Mouse (Mus musculus) liver, embryonic 15.5 days (tissue): ENCODE measurements at regions not wholly inside any gene's neighbourhood (a gene's known extent, or its start where the extent isn't known, plus 50 kb on each side); places are given as distances from the start of the nearest gene placed in this dataset.

Experiments
- ATAC-seq: fragments of 200-750 bp; cut with Nextera tagmentation; 2 replicates; pipeline ENCODE4 v1.8.0; 2017; ENCODE audit warnings: moderate number of reproducible peaks, mild to moderate bottlenecking, moderate library complexity; ENCODE audit not compliant: insufficient read depth
- H3K27ac ChIP-seq: fragments of 300-500 bp; sonication (generic); replicated peaks from 2 replicates; pipeline ENCODE4 v1.5.1; 2015; ENCODE audit warnings: mild to moderate bottlenecking, inconsistent platforms
- H3K27me3 ChIP-seq: fragments of 300-500 bp; sonication (generic); 2 replicates; pipeline ENCODE4 v1.6.1; 2015; ENCODE audit warnings: mild to moderate bottlenecking, inconsistent platforms
- H3K36me3 ChIP-seq: fragments of 300-500 bp; sonication (generic); replicated peaks from 2 replicates; pipeline ENCODE4 v1.6.1; 2015; ENCODE audit warnings: moderate library complexity, mild to moderate bottlenecking, inconsistent platforms
- H3K4me1 ChIP-seq: fragments of 300-500 bp; sonication (generic); replicated peaks from 2 replicates; pipeline ENCODE4 v1.6.1; 2015; ENCODE audit warnings: inconsistent platforms
- H3K4me2 ChIP-seq: fragments of 300-500 bp; sonication (generic); 2 replicates; pipeline ENCODE4 v1.6.1; 2015; ENCODE audit warnings: moderate library complexity, mild to moderate bottlenecking, inconsistent platforms
- H3K4me3 ChIP-seq: fragments of 300-500 bp; sonication (generic); replicated peaks from 2 replicates; pipeline ENCODE4 v1.5.1; 2015; ENCODE audit warnings: mild to moderate bottlenecking, inconsistent platforms
- H3K9ac ChIP-seq: fragments of 300-500 bp; sonication (generic); 2 replicates; pipeline ENCODE4 v1.6.1; 2015; ENCODE audit warnings: moderate library complexity, mild to moderate bottlenecking, inconsistent platforms
- H3K9me3 ChIP-seq: fragments of 300-500 bp; sonication (generic); replicated peaks from 2 replicates; pipeline ENCODE4 v1.6.1; 2016; ENCODE audit warnings: inconsistent platforms
- WGBS: fragments of 180-500 bp; shearing (Covaris S2); methylation state at CpG from one replicate; pipeline ENCODE4 v1.1.7; 2015; ENCODE audit warnings: mixed read lengths; ENCODE audit not compliant: insufficient replicate concordance; 5-methylcytosine and 5-hydroxymethylcytosine counted together

DNA sequence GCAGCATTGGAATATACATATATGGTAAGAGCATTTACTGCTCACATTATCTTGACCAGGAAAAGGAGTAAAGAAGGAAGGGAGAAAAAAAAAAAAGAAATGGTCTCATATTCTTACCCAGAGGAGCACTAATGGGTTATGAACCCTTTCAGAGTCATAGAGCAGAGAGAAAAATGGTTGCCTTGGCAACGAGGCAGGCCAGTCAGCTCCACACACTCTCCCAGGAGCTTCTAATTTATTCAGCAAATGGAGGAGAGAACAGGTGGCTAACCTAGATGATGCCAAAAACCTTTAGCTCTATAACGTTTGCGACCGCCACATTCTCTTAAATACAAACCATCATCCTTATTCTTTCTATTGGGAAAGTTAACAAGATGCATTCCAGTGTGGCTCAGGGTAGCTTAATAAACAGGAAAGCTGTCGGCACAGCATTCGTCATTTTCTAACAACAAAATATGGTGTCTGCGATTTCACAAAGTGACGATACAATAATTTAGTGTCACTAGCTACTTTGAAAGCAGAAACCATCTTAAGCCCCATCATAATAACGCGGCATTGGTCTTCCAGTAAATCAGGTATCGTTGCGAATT, 394.1 kb downstream of the Basp1 start:
- Histone ChIP-seq H3K4me1 (no peaks in the 10 kb centered on the region), H3K27me3 (no peaks in the 10 kb centered on the region), H3K36me3 (no peaks in the 10 kb centered on the region), H3K9ac (no peak overlapping the region), H3K4me2 (no peak overlapping the region), H3K9me3 (no peaks in the 10 kb centered on the region), H3K4me3 (no peak overlapping the region), H3K27ac (no peak overlapping the region)
- ATAC-seq = no peak
- 73% methylated on average over 12 of the region's 12 CpGs for WGBS

DNA sequence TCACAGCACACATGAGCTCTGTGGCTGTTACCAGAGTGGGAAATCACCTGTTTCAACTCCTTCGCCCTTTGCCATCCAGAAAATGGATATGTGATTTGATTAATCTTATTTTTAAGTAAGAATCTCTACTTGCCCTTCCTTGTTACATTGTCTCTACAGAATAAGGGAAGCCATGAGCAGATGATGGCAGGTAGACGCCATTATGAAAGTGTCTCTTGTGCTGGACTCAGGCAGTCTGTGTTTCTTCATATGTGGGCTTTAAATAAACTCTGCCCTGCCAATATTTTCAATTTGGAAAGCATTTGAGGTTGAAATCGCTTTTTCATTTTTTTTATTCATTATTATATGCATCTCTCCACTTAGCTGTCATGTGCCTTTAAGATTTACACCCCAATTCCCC, 394.6 kb downstream of the Basp1 start:
- Histone ChIP-seq H3K27me3 (no peaks in the 10 kb centered on the region), H3K4me1 (no peaks in the 10 kb centered on the region), H3K9ac (no peak overlapping the region), H3K4me2 (no peak overlapping the region), H3K27ac (no peak overlapping the region), H3K9me3 (no peaks in the 10 kb centered on the region), H3K4me3 (no peak overlapping the region), H3K36me3 (no peaks in the 10 kb centered on the region)
- WGBS = 53% methylated on average over 3 of the region's 3 CpGs
- ATAC-seq = no peak

DNA sequence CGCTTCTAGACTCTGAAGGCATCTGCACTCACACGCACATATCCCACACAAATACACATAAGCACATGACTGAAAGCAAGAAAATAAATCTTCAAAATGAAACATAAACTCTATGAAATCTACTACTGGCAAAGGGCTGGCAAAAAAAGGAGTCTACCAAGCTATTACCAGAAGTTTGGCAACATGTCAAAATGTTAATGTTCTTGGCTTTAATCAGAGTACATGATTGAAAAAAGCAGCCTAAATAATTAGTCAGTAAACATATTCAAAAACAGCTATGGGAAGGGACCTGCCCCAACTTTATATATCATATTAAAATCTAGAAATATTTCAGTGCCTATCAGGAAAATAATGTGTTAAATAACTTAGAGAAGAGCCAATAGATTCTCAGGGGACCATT, 405.8 kb downstream of the Basp1 start:
- Histone ChIP-seq H3K36me3 (no peaks in the 10 kb centered on the region), H3K9me3 (no peaks in the 10 kb centered on the region), H3K4me3 (no peak overlapping the region), H3K4me1 (no peaks in the 10 kb centered on the region), H3K27me3 (no peaks in the 10 kb centered on the region), H3K9ac (no peak overlapping the region), H3K4me2 (no peak overlapping the region), H3K27ac (no peak overlapping the region)
- no peak for ATAC-seq
- 83% methylated on average over 2 of the region's 2 CpGs for WGBS

DNA sequence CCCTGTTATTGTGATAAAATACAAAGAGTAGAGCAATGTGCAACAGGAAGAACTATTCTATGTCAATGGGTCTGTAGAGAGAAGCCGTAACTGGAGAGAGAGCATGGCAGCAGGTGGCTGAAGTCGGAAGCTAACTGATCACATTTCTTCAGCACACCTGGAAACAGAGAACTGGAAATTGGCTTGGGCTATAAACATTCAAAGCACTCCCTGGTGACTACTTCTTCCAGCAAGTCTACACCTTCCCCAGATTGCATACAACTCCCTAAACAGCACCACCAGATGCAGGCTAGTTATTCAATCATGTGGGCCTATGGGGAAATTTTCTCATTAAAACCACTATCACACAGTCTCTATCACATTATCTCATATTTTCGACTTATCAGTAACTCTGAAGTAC, 413.4 kb downstream of the Basp1 start:
- Histone ChIP-seq H3K4me1 (no peaks in the 10 kb centered on the region), H3K36me3 (no peaks in the 10 kb centered on the region), H3K4me3 (no peak overlapping the region), H3K27me3 (no peaks in the 10 kb centered on the region), H3K9me3 (no peaks in the 10 kb centered on the region), H3K4me2 (no peak overlapping the region), H3K9ac (no peak overlapping the region), H3K27ac (no peak overlapping the region)
- ATAC-seq = no peak
- WGBS = 63% methylated on average over 3 of the region's 3 CpGs

DNA sequence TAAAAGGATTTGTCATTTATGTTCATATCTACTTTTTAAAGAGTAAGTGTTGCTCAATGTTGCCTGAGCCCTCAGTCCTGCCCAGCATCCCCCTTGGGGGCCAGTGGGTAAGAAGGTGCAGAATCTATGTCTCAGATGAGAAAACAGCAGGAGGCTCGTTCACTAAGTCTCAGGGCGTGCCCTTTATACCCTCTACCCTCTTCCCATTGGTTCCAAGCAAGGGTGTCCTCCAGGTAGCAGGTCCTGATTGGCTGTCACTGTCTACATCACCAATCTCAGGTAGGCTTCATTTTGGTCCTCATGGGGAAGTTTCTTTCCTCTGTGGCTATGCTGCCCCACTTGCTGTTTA, 420.3 kb downstream of the Basp1 start:
- Histone ChIP-seq H3K9ac (no peak overlapping the region), H3K4me2 (no peak overlapping the region), H3K36me3 (no peaks in the 10 kb centered on the region), H3K27ac (no peak overlapping the region), H3K9me3 (no peaks in the 10 kb centered on the region), H3K4me1 (no peaks in the 10 kb centered on the region), H3K4me3 (no peak overlapping the region), H3K27me3 (no peaks in the 10 kb centered on the region)
- no peak for ATAC-seq
- 33% methylated on average over 2 of the region's 2 CpGs for WGBS

DNA sequence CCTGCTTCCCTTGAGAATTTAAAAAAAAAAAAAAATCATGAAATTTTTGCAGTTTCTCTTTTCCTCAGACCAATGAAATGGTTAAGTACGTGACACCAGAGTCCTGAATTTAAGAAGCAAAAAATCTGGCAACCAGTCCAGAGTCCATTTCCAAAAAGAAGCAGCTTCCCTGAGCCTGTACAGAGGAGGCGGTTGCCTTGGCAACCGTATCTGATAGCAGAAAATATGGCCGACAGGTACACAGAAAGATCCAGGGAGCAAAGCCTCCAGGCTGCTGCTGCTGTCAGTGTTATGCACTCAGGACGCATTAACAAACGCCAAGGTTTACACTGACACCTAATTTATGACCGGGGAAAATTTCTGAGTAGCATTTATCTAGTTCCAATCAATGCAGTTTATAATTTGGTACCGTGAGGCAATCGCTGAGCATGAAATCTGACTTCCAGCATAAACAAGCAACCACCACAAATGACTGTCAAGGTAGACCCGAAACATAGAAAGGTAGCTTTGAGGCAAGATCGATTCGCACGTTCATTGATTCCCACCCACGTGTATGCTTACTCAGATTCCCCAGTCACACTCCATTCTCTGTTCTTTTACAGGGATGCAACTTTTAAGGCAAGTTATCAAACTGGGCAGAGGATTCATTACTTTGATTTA, 420.8 kb downstream of the Basp1 start:
- Histone ChIP-seq H3K4me2 (no peak overlapping the region), H3K27ac (no peak overlapping the region), H3K27me3 (no peaks in the 10 kb centered on the region), H3K9me3 (no peaks in the 10 kb centered on the region), H3K4me1 (no peaks in the 10 kb centered on the region), H3K9ac (no peak overlapping the region), H3K36me3 (no peaks in the 10 kb centered on the region), H3K4me3 (no peak overlapping the region)
- 72% methylated on average over 14 of the region's 14 CpGs for WGBS
- ATAC-seq = no peak

DNA sequence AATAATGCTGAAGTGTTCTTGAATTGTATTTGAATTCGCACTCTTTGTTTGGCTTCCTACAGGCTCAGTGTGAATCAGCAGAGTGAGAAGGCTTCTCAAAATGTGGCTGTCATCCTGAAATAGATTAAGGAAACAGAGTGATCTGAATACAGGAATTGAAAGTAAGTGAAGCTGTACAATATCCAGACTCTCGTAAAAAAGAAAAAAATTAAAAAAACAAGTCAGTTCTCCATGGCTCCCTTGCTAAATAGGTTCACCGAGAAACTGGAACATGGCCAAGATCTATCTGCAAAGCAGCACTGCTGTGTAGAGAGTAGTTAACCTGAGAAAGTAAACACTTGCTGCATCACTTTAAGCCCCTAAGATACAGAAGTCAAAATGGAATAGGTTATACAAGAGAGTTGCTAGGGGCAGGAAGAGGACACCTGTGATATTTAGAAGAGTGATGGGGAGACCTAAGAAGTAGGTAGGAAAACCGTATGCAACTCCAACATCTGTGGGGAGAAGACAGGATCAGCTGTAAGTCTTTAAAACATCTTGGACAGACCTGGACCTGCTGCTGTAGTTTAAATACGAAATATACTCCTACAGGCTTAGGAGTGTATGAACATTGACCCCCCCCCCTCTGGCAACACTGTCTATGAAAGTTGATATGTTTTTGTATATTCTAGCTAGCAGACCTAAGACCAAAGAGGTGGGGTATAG, 423.3 kb downstream of the Basp1 start:
- no peak overlapping the region for H3K9ac ChIP-seq
- H3K36me3 ChIP-seq = no peaks in the 10 kb centered on the region
- no peaks in the 10 kb centered on the region for H3K27me3 ChIP-seq
- 59% methylated on average over 5 of the region's 5 CpGs for WGBS
- no peak overlapping the region for H3K4me3 ChIP-seq
- H3K27ac ChIP-seq = no peak overlapping the region
- no peak overlapping the region for H3K4me2 ChIP-seq
- no peaks in the 10 kb centered on the region for H3K9me3 ChIP-seq
- no peaks in the 10 kb centered on the region for H3K4me1 ChIP-seq
- ATAC-seq = no peak

DNA sequence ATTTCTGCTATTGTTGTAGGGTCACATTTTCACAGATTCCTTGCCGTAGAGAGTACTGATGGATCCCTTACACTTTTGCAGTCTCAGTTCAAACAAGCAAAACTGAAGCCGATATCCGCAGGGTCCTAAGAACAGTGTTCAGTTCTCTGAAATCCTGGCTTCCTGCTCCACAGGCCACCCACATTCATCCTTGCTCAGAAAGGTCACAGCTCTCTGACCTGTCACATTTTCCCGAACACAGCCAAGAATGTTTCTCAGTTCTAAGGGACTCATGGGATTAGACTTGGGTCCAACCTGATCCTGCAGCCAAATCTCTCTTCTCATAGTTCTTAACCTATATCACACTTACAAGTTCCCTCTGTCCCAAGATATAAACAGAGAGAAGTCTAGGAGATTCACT, 432.7 kb downstream of the Basp1 start:
- no peak for ATAC-seq
- Histone ChIP-seq H3K36me3 (no peaks in the 10 kb centered on the region), H3K9ac (no peak overlapping the region), H3K27ac (no peak overlapping the region), H3K4me1 (no peaks in the 10 kb centered on the region), H3K9me3 (no peaks in the 10 kb centered on the region), H3K4me3 (no peak overlapping the region), H3K4me2 (no peak overlapping the region), H3K27me3 (no peaks in the 10 kb centered on the region)
- WGBS = 65% methylated on average over 4 of the region's 4 CpGs

DNA sequence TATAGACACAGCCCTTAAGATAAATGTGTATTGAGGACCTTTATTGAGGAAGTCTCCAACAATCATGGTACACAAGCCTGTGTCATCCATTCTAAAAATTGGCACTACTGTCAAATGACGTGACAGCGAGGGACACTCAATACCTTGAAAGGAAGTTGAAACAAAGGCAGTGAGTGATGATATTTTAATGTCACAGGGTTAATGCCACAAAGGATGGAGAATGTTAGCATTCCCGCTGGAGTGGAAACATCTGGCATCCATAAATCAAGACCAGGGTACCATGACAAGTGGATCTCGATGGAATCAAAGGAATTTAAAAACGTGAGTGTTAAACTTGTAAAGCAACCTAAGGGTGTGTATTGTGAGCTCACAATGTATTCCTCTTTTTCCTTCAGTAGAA, 441.5 kb downstream of the Basp1 start:
- H3K9me3 ChIP-seq = no peaks in the 10 kb centered on the region
- H3K4me3 ChIP-seq = no peak overlapping the region
- H3K27ac ChIP-seq = no peak overlapping the region
- no peak for ATAC-seq
- no peaks in the 10 kb centered on the region for H3K4me1 ChIP-seq
- no peaks in the 10 kb centered on the region for H3K36me3 ChIP-seq
- no peaks in the 10 kb centered on the region for H3K27me3 ChIP-seq
- H3K9ac ChIP-seq = no peak overlapping the region
- 45% methylated on average over 5 of the region's 5 CpGs for WGBS
- no peak overlapping the region for H3K4me2 ChIP-seq

DNA sequence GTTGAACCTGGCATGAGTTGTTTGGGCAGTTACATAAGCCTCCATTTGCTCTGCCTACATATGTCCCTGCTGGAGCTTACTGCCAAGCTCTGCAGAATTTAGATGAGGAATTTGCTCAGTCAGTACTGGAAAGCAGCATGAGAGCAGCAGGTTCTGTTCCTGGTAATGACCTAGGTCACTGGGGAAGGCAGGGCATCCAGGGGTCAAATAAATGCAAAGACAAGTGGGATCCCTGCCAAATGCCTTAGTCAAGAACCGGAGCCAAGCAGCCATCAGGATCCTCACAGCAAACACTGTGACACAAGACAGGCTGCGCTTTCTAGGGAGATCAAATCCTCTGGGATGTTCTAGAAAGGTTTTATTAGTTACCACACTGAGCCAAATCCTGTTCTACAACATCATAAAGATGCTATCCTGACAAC, 444.2 kb downstream of the Basp1 start:
- Histone ChIP-seq H3K27me3 (no peaks in the 10 kb centered on the region), H3K4me1 (no peaks in the 10 kb centered on the region), H3K9ac (no peak overlapping the region), H3K4me2 (no peak overlapping the region), H3K27ac (no peak overlapping the region), H3K36me3 (no peaks in the 10 kb centered on the region), H3K4me3 (no peak overlapping the region), H3K9me3 (no peaks in the 10 kb centered on the region)
- ATAC-seq = no peak
- WGBS = 59% methylated on average over 2 of the region's 2 CpGs

DNA sequence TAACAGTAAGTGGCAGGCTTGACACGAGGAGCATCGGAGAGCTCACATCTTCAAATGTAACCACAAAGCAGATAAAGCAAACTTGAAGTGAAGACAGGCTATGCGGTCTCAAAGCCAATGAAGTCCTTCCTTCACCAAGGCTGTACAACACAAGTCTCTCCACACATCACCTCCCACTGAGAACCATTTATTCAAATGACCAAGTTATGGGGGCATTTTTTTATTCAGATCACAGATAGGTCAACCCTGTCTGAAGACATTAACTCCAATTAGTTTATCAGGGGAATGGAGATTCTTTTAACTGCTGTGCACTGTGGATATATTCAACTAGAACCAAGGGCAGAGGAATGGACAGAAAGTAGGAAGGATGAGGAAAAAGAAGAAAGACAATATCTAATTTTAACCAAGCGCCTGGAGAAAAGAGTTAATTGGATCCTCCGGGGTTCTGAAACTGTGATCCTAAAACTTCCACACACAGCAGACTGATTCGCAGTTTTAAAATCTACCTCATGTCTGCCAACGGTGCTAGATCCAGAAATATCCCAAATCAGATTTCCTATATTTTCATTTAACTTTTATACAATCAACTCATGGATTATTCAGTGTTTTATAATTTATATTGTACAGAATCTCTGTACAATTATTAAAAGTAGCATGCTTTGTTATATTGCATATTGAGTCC, 444.8 kb downstream of the Basp1 start:
- no peaks in the 10 kb centered on the region for H3K36me3 ChIP-seq
- H3K9ac ChIP-seq = no peak overlapping the region
- no peaks in the 10 kb centered on the region for H3K4me1 ChIP-seq
- no peak for ATAC-seq
- H3K4me3 ChIP-seq = no peak overlapping the region
- no peak overlapping the region for H3K4me2 ChIP-seq
- no peaks in the 10 kb centered on the region for H3K9me3 ChIP-seq
- WGBS = 67% methylated on average over 7 of the region's 7 CpGs
- H3K27me3 ChIP-seq = no peaks in the 10 kb centered on the region
- no peak overlapping the region for H3K27ac ChIP-seq
